Mouse (Mus musculus): ENCODE measurements at regions not wholly inside any gene's neighbourhood (a gene's known extent, or its start where the extent isn't known, plus 50 kb on each side); places are given as distances from the start of the nearest gene placed in this dataset.

GRCm38 (mm10) chr5:96898695-96899094 lies 98.8 kb upstream of the Bmp2k start:
- TF ChIP-seq CTCF (IDR thresholded peaks at IDR 0.05; ENCODE audit: insufficient read depth, low read length), result no peak
- no peak for TF ChIP-seq POLR2A (IDR thresholded peaks at IDR 0.05; ENCODE audit: borderline replicate concordance, extremely low read depth, low read depth, low read length)
